Mouse (Mus musculus) gastrocnemius, adult 8-10 months (tissue): Measurements from ENCODE around the gene Lgals8. TPM values are rescaled to one million over a fixed set of nuclear protein-coding genes. Genes with fewer than 3 reads are reported as not detected.

Source experiments
- DNase-seq, 2 experiments: peaks; one replicate each; pipeline ENCODE4 v3.0.0; 2022; ENCODE audit warnings: low spot score in 2 of 2
- total RNA-seq, 4 experiments: library from RNA; stranded (reverse); gene quantifications; 2 replicates each; pipeline ENCODE4 v1.2.4; 2022

The Lgals8 gene
- total RNA-seq, 4 experiments from 2014 or later: 24.3 to 28.3 (median 25.2) TPM

DNA sequence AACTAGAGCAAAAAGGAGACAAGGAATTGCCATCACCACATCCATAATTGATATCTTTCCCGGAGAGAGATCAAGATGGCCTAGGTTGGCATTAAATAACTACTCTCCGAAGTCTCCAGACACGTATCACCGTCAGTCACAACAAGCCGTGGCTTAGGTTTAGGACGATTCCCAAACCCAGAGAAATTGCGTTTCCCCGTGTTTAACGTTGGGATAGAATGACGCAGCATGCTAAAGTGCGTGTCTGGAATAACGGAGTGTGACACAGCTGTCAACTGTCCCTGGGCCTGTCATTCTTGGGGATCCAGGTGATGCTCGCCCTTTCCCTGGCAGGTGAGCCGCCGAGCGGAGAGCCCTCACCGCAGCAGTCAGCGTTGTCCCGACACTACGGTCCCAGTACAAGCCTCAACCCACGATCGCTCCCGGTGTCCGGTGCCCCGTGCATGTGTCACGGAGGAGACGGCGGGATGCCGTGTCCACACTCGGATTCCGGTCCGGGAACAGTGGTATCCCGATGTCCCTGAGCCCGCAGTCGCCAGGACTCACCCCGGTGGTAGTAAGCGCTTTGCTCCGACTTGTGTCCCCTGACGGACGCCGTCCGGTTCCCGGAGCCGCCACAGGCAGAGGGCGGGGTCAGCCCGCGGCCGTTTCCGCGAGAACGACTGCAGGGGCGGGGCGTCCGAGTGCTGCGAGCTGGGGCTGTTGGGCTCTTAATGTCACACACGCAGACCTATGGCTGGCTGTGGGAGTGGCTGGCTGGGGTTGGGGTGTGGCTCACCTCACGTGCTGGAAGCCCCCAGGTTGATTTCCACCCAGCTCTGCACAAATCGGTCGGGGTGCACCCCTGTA lies 3.6 kb downstream of the Lgals8 start:
- peak; percentile 88 to 92 for DNase-seq

DNA sequence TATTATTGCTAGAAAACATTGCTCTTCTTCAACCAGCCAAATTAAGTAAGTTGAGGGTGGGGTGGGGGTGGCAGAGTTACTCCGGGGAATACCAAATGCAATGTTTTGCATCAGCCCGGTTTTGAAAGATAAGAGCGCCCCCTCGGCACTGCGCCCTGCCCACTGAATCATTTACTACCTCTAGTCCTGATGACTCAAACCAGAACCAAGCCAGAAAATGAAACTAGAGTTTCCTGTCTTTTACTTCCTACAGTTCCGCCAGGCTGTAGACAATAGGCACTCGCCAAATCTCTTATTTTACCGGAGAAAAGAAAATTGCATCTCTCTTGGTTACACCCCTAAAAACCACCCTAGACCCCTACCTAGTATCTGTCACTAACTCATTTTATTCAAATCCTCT lies 4.3 kb downstream of the Lgals8 start:
- DNase-seq: peak in 1 of 2 experiments; percentile 8

DNA sequence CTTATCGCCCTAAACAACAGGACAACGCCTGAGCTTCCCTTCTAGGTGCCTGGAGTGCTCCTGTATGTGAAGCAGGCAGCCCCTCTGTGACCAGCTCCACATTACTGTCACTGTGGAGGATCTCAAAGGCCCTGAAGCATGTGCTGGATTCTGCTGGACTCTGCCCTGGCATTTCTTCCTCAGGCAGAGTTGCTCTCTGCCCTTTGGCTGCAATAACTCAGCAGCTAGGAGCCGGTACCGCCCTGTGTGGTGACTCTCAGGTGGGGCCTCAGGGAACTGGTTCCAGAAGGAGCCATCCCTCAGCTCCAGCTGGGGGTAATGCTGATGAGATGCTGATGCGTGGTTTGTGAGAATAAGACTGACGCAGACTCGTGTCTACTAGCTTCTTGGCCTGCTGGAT lies 8.0 kb downstream of the Lgals8 start:
- DNase-seq: no peak

DNA sequence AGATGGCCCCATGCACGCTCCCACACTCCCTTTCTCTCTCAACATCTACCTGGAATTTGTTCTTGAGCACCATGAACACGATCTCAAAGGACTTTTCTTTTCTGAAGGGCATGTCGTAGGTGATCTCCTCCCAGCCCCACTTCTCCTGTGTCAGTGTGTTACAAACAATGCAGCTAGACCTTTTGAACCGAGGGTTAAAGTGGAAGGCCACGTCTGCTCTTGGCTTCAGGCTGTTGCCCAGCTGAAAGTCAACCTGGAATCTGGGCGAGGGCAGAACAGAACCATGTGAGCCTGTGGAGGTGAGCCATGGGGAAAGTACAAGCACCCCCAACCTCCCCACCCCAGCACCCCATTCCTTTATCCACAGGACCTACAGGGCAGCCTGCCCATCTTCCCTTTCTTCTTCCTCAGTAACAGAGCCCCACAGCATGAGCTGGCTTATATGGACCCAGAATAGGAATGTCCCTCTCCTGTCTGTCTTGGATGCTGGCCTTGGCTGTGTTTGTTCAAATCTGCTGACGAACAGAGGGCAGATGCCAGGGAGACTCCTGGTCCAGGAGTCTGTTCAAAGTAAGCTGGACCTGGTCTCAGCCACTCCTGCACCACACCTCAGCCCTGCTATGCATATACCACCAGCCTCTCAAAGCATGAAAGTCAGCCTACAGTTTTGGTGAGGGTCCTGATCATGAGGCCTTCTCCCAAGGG lies 9.9 kb downstream of the Lgals8 start:
- DNase-seq: no peak

DNA sequence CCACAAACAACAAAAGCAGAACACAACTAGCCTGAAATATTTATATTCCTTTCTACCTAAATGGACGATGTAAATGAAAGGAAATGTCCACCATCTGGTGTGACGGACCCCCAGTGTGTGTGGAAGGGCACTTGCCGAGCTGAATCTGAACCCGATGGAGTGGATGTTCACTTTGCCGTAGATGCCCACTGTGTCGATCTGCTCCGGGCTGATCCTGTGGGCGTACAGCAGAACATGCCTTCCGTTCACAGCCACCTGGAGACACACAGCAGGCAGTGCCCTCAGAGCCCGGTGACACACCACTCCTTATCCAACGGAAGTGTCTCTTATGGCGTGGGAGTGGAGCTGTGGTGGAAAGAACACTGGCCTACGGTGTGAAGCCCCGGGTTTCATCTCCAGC lies 11.6 kb downstream of the Lgals8 start:
- no peak for DNase-seq

DNA sequence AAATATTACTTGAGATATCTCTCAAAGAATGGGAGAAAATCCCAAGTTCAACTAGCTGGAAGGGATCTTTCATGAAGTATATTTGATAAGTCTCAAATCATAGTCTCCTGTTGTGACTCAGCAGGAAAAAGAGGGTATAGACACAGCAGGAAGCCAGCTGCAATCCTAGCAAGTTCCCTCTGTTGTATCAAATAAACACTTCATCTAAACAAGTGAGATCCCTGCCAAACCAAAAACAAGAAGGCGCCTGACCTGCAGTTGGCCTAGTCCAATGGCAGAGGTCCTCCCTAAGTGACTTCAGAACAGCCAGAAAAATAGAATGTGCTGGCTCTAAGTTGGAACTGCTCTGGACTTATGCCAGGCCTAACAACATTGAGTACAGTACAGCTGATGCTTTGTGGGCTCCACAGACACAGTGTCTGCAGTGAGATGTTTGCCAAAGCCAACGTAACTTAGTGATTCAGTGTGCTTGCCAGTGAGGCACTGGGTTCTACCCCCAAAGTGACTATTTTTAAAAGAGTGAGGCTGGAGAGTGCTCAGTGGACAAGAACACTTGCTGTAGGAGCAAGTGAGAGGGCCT lies 22.6 kb downstream of the Lgals8 start:
- DNase-seq: no peak

DNA sequence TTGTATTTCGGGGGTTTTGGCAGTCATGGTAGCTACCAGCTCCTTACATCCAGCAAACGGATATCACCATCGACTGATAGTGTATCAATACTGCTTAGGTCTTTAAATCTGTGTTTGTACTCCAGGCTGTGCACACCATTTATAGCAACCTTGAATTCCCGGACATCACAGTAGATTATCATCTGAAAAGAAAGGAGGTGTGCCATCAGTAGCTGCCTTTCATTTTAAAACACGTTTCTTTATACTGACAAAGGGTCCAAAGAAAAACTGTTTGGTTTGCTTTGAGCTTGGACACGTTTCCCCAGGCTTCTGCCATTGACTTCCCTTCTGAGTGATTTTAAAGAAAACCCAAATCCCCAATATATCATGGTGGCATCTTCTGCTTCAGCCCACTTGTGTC lies 23.9 kb downstream of the Lgals8 start:
- DNase-seq: no peak

DNA sequence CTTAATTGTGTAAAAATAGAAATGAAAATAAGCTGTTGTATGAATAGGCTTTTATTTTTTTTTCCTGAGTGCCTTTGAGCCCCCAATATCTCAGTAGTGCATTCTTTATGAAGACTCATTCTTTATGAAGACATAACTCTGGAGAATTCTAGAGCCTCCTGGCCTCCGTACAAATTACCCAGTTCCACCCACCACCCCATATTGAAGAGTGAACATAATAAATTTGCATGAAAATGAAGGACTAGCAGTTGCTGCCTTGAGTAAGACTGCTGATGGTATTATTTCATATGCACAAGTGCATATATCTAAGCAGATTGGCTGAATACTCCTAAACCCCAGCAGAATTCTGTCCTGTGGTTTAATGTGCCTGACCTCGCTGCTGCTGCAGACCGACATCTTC lies 25.2 kb downstream of the Lgals8 start:
- no peak for DNase-seq

DNA sequence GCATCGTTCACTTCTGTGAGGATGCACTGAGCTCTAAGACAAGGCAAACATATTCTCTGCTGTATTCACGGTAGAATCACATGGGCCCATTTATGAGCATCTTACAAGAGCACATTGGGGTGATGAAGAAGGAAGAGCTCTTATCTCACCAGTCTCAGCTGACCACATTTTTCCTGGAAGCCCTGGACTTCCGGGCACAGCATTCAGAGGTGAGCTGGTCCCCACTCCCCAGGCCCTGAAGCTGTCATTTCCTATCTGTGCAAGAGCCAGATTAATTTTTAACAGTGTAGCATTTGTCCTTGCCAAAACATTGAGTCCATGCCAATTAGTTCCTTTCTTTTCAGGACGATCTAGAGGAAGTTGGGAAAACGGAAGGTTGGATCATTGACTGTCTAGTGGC lies 30.9 kb downstream of the Lgals8 start:
- no peak for DNase-seq

DNA sequence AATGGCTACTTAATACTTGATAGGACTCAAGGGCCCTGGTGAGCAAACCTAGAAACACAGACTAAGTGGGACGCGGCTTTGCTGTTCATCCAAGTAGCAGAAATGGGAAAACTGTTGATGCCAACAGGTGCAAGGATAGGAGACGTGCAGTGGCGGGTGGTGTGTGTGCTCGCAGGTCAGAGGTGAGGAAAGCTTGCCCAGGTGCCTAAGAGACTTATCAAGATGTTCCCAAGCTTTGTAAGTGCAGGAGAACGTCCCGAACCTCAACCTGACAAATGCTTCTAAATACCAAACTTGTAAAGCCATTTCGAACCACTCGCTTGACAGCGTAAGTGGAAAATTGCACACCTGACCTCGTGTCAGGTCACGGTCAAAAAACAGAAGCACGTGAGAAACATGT lies 36.2 kb downstream of the Lgals8 start:
- DNase-seq: no peak

DNA sequence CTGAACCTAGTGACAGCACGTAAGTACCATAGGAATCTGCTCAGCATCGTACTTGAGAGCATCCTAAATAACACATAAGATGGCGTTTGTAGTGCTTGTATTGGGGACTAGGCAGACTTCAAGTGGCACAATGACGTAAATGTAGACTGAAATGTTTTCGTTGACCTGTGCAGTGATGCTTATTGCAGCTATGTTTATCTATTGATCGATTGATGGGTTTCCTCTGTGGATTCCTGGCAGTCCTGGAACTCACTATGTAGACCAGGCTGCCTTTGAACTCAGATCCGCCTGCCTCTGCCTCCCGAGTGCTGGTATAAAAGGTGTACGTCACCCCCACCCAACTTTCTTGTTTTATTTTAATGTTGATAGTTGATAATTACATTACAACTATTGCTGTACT lies 44.1 kb downstream of the Lgals8 start:
- no peak for DNase-seq

DNA sequence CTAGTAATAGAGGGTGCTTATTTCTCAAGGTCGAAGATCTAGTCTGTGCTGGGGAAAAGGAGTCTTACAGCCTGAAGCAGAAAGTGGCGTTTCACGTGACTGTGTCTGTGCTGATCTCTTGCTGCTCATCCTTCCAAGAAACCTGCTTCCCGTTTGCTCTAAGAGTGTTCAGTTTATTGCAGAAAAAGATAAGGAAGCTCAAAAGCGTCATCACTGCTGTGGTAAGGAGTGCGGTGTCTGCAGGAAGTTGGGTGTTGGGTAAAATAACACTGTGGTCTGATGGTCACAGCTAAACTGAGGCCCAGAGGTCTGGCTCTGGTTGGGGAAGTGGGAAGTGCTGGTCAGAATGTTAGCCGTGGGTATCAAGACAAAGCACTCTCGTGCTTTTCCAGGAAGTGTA lies 52.7 kb downstream of the Lgals8 start:
- DNase-seq: no peak

DNA sequence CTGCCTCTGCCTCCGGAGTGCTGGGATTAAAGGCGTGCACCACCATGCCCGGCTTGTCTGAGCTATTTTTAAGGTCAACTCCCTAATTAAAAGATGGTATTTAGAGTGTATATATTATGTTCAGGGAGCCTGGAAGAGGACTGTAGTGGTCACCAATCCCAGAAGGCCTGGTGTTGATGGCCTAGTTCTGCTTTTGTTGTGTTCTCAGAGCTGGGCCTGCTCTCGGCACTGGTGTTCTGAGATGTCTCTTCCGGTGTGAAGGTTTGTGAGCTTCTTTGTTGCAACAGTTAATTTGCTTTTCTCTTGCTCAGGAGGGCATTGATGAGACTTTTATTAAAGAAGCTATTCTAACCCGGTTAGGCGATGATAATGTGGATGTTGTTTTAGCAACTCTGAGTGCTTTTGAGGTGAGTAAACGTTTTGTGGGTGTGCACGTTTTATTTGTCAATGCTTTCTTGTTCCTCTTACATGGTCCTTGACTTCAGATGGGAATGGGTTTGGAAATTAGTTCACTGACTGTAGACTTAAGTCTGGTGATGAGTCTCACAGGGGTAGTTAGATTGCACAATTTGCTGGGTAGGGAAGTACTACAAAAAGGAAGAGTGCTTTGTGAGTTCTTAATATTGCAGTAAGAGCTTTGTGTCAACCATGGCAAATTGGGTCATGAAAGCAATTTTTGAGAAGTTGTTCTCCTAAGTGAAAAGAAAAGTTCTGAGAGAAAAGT lies 56.2 kb downstream of the Lgals8 start:
- no peak for DNase-seq

DNA sequence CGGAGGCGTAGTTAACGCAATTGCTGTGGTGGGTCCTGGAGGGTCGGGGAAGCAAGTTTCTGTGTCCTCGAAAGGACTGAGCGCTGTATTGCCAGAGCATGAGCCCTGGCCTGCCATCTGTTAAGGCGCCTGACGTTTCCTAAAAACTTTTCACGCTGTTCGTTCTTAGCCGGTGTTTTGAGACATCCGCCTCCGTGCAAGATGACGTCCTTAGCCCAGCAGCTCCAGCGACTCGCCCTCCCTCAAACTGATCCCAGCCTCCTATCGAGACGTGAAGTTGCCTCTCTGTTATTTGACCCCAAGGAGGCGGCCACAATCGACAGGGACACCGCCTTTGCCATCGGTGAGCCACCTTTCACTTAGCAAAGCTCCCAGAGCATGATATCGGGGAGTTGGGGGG lies 69.2 kb downstream of the Lgals8 start:
- DNase-seq: no peak

DNA sequence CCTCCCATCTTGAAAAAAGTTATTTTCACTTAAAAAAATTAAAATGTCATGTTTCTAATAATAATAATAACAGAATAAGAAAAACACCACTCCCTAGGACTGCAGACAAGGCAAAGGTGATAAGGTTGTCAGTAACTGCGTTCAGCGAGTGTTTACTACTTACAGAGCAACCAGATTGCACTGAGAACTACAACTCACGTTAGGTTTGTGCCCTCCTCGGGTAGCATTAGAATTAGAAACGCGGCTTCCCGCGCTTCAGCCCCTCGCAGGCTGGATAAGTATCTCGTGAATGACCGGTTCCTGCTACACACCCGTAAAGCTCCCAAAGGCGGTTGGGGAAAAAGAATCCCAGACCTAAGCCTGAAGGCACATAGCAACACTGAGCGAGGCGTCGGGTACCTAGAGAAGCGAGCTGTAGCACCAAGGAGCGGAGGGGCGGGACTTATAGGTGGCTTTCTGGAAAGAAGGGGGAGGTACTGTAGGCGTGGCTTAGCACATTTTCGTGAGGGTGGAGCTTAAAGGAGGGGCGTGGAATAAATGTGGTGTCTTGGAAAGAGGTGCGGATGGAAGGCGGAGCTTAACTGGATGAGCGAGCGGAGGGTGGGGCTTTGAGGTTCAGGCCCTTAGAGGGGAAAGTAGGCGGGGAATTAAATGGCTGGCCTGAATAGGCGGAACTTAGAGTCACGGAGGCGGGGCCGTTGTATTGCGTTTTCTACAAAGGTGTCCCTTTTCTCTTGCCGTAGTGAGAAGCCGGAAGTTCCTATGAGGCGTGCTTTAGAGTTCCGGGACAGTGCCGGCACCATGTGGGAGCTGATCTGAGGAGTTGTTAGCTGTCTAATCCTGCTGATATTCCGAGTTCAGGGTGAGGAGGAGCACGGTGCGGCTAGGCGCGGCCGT lies 69.9 kb downstream of the Lgals8 start, which contains the start of gene Heatr1:
Gene Heatr1, plus strand, starts transcription at position 419 of the 897 bp plus-strand sequence.
- DNase-seq: peak; percentile 96

Other genes with a start within 250 kb of the Lgals8 start
- gene Mtr, start 206.8 kb downstream of the Lgals8 start, total RNA-seq: 10 to 100 TPM; 13.0 to 19.2 (median 17.3) TPM
- gene Actn2, start 124.2 kb downstream of the Lgals8 start, total RNA-seq: 100 to 1,000 TPM; 853 to 990 (median 915) TPM
- gene Heatr1, start 69.9 kb downstream of the Lgals8 start, total RNA-seq: 10 to 100 TPM in 3 of 4 experiments, 1 to 10 TPM in 1; 9.7 to 16.3 (median 13.4) TPM
- not detected for gene Edaradd, start 55.5 kb upstream of the Lgals8 start, total RNA-seq
- 1 to 10 TPM in 3 of 4 experiments, under 1 TPM in 1; 0.80 to 2.0 (median 1.4) TPM for gene Ero1lb, start 100.9 kb upstream of the Lgals8 start, total RNA-seq